Mouse (Mus musculus) naive thymus-derived CD4-positive, alpha-beta T cell, adult 5 months (primary cell): Measurements from ENCODE around the gene Ckb. TPM values are rescaled to one million over a fixed set of nuclear protein-coding genes. Genes with fewer than 3 reads are reported as not detected.

Experiments used
- polyA plus RNA-seq: library from polyadenylated mRNA; unstranded; fragments of 100-300 nt; shearing (Covaris generic); gene quantifications from one replicate; pipeline ENCODE4 v1.2.1, GENCODE M21; 2017

The Ckb gene
- polyA plus RNA-seq = 26.9 TPM

GRCm38 (mm10) chr12:111672176-111672575 is at the start of gene Ckb:
Gene Ckb (minus strand): TSS chr12:111672338.

GRCm38 (mm10) chr12:111713004-111713651 is 41.0 kb upstream of the Ckb start, which contains the start of the genes Bag5 and Apopt1:
Gene Bag5 (minus strand): TSS chr12:111713257.
Gene Apopt1 (plus strand): TSS chr12:111713261.

GRCm38 (mm10) chr12:111677882-111678669 is 5.9 kb upstream of the Ckb start, which contains the start of gene Trmt61a:
Gene Trmt61a (plus strand): TSS chr12:111678105.

Other genes starting within 250 kb of the Ckb start
- gene Tnfaip2, start 229.9 kb downstream of the Ckb start, polyA plus RNA-seq = not detected
- gene Gm266, start 186.5 kb downstream of the Ckb start, polyA plus RNA-seq = not detected
- 1,072 TPM for gene Eif5, start 134.3 kb downstream of the Ckb start, polyA plus RNA-seq
- 123 TPM for gene Mark3, start 97.8 kb downstream of the Ckb start, polyA plus RNA-seq
- gene Trmt61a, start 5.8 kb upstream of the Ckb start, polyA plus RNA-seq = 15.8 TPM
- 61.4 TPM for gene Bag5, start 40.9 kb upstream of the Ckb start, polyA plus RNA-seq
- 36.0 TPM for gene Apopt1, start 40.9 kb upstream of the Ckb start, polyA plus RNA-seq
- gene Klc1, start 86.5 kb upstream of the Ckb start, polyA plus RNA-seq = 36.1 TPM
- 3.6 TPM for gene Xrcc3, start 141.5 kb upstream of the Ckb start, polyA plus RNA-seq
- gene Zfyve21, start 141.8 kb upstream of the Ckb start, polyA plus RNA-seq = 7.2 TPM
- 98.5 TPM for gene Ppp1r13b, start 235.8 kb upstream of the Ckb start, polyA plus RNA-seq